Mouse (Mus musculus) liver, adult (tissue): ENCODE data around the gene Fscn2.

Source experiments
- GATA4 ChIP-seq: IDR thresholded peaks from 2 replicates; pipeline ENCODE4 v1.6.1; 2014; ENCODE audit warnings: mild to moderate bottlenecking, low read length; ENCODE audit not compliant: insufficient replicate concordance

Fscn2 gene

GRCm38 (mm10) chr11:120341661-120342060, 19.7 kb upstream of the Fscn2 start:
- TF ChIP-seq GATA4: no peak

- TF ChIP-seq GATA4: no peak
These were observed 18.6 kb upstream of the Fscn2 start for GRCm38 (mm10) chr11:120342656-120343160.

- no peak for TF ChIP-seq GATA4
These were observed 17.6 kb upstream of the Fscn2 start for GRCm38 (mm10) chr11:120343519-120344309.

- no peak for TF ChIP-seq GATA4
These were observed 16.9 kb upstream of the Fscn2 start for GRCm38 (mm10) chr11:120344310-120344920.

- TF ChIP-seq GATA4: no peak
These were observed 16.2 kb upstream of the Fscn2 start for GRCm38 (mm10) chr11:120345067-120345681.

GRCm38 (mm10) chr11:120347301-120347700, 14.0 kb upstream of the Fscn2 start:
- TF ChIP-seq GATA4: no peak

GRCm38 (mm10) chr11:120347791-120348683, 13.3 kb upstream of the Fscn2 start, which contains the start of gene Actg1:
TSS of gene Actg1 (minus strand) at chr11:120348542.
- TF ChIP-seq GATA4: no peak

- TF ChIP-seq GATA4: no peak
These were observed 12.5 kb upstream of the Fscn2 start for GRCm38 (mm10) chr11:120348684-120349370.

- no peak for TF ChIP-seq GATA4
These were observed 11.9 kb upstream of the Fscn2 start for GRCm38 (mm10) chr11:120349371-120349985.

- peak; percentile 50; the same call in 1 of the 2 replicates for TF ChIP-seq GATA4
These were observed 11.2 kb upstream of the Fscn2 start for GRCm38 (mm10) chr11:120349986-120350702.

GRCm38 (mm10) chr11:120350711-120351110, 10.6 kb upstream of the Fscn2 start:
- TF ChIP-seq GATA4: no peak

GRCm38 (mm10) chr11:120351250-120352092, 9.9 kb upstream of the Fscn2 start:
- no peak for TF ChIP-seq GATA4
